8 mouse cellular contexts compared by ENCODE assay signal in genomic region chrX:143518168-143518901, GRCm38 (mm10). TPM values are rescaled to one million over a fixed set of nuclear protein-coding genes. Genes with fewer than 3 reads are reported as not detected.
DNase-seq lines count a peak whose midpoint lies in the region; ATAC-seq and TF ChIP-seq lines count a peak whose summit lies in the region.

TSS of gene Pak3 (plus strand) at chrX:143518591.

- no peaks in the 10 kb centered on the region for H3K4me1 ChIP-seq in heart, embryonic 11.5 days (ENCODE audit: control insufficient read depth, insufficient read depth, low read length)
- H3K4me1 ChIP-seq in embryonic facial prominence, embryonic 13.5 days: no peaks in the 10 kb centered on the region
- H3K4me1 ChIP-seq in hindbrain, postnatal 0 days (ENCODE audit: insufficient read depth, low read length): no peaks in the 10 kb centered on the region
- H3K4me1 ChIP-seq in liver, embryonic 12.5 days: no peaks in the 10 kb centered on the region
- H3K4me1 ChIP-seq in stomach, embryonic 14.5 days (ENCODE audit: control insufficient read depth, insufficient read depth, low read length): no peaks in the 10 kb centered on the region

- H3K9ac ChIP-seq in heart, embryonic 11.5 days (ENCODE audit: low read depth, low read length): 0 out of 2 replicates have a peak within 1 kb of the TSS, but pooled peaks have one; percentile 54
- peak within 1 kb of the TSS; percentile 65 for H3K9ac ChIP-seq in embryonic facial prominence, embryonic 13.5 days
- peak within 1 kb of the TSS; percentile 56 for H3K9ac ChIP-seq in hindbrain, postnatal 0 days (replicated peaks; ENCODE audit: low read length)
- no peak within 1 kb of the TSS for H3K9ac ChIP-seq in liver, embryonic 12.5 days
- H3K9ac ChIP-seq in stomach, embryonic 14.5 days (replicated peaks; ENCODE audit: low read depth, low read length): no peak within 1 kb of the TSS

- H3K4me2 ChIP-seq in heart, embryonic 11.5 days: peak within 1 kb of the TSS; percentile 63
- peak within 1 kb of the TSS; percentile 64 for H3K4me2 ChIP-seq in embryonic facial prominence, embryonic 13.5 days
- peak within 1 kb of the TSS; percentile 53 for H3K4me2 ChIP-seq in hindbrain, postnatal 0 days (ENCODE audit: low read depth, low read length)
- peak within 1 kb of the TSS; percentile 24; the same call in 1 of the 2 replicates for H3K4me2 ChIP-seq in liver, embryonic 12.5 days
- H3K4me2 ChIP-seq in stomach, embryonic 14.5 days (replicated peaks; ENCODE audit: low read depth, low read length): peak within 1 kb of the TSS; percentile 44

- DNase-seq in heart, postnatal 36 days: no peak
- no peak for DNase-seq in adrenal gland, adult 18-20 months (ENCODE audit: low spot score in 2 of 2)
- DNase-seq in hindbrain, postnatal 0 days (ENCODE audit: low spot score): peak; percentile 49
- DNase-seq in urinary bladder, adult 18-20 months (ENCODE audit: low spot score in 2 of 2): no peak

- no peaks in the 10 kb centered on the region for H3K36me3 ChIP-seq in heart, embryonic 11.5 days (ENCODE audit: control insufficient read depth, insufficient read depth, low read length)
- no peaks in the 10 kb centered on the region for H3K36me3 ChIP-seq in embryonic facial prominence, embryonic 13.5 days
- H3K36me3 ChIP-seq in hindbrain, postnatal 0 days (ENCODE audit: insufficient read depth, low read length): no peaks in the 10 kb centered on the region
- H3K36me3 ChIP-seq in liver, embryonic 12.5 days: no peaks in the 10 kb centered on the region
- H3K36me3 ChIP-seq in stomach, embryonic 14.5 days (ENCODE audit: control insufficient read depth, insufficient read depth, low read length): no peaks in the 10 kb centered on the region

- WGBS in heart, embryonic 11.5 days (ENCODE audit: insufficient replicate concordance): 13% methylated on average over 23 of the region's 23 CpGs
- 21% methylated on average over 23 of the region's 23 CpGs for WGBS in embryonic facial prominence, embryonic 13.5 days
- WGBS in hindbrain, postnatal 0 days: 26% methylated on average over 23 of the region's 23 CpGs
- WGBS in liver, embryonic 12.5 days (ENCODE audit: insufficient replicate concordance): 11% methylated on average over 23 of the region's 23 CpGs
- WGBS in stomach, embryonic 14.5 days: 21% methylated on average over 23 of the region's 23 CpGs

- H3K9me3 ChIP-seq in heart, embryonic 11.5 days (replicated peaks; ENCODE audit: control insufficient read depth, low read length): no peaks in the 10 kb centered on the region
- no peaks in the 10 kb centered on the region for H3K9me3 ChIP-seq in embryonic facial prominence, embryonic 13.5 days
- H3K9me3 ChIP-seq in hindbrain, postnatal 0 days (ENCODE audit: low read length): no peaks in the 10 kb centered on the region
- H3K9me3 ChIP-seq in liver, embryonic 12.5 days (replicated peaks): no peaks in the 10 kb centered on the region
- no peaks in the 10 kb centered on the region for H3K9me3 ChIP-seq in stomach, embryonic 14.5 days (ENCODE audit: control insufficient read depth, low read depth, low read length)

- no peak within 1 kb of the TSS for H3K27ac ChIP-seq in heart, embryonic 11.5 days (ENCODE audit: low read depth, low read length)
- no peak within 1 kb of the TSS for H3K27ac ChIP-seq in embryonic facial prominence, embryonic 13.5 days
- H3K27ac ChIP-seq in hindbrain, postnatal 0 days: peak within 1 kb of the TSS; percentile 83
- H3K27ac ChIP-seq in liver, embryonic 12.5 days: no peak within 1 kb of the TSS
- H3K27ac ChIP-seq in stomach, embryonic 14.5 days (ENCODE audit: low read length): no peak within 1 kb of the TSS

- peaks cover 8% of the 10 kb centered on the region; the same call in 1 of the 2 replicates for H3K27me3 ChIP-seq in heart, embryonic 11.5 days (ENCODE audit: control insufficient read depth, insufficient read depth, low read length)
- peaks cover 28% of the 10 kb centered on the region for H3K27me3 ChIP-seq in embryonic facial prominence, embryonic 13.5 days
- no peaks in the 10 kb centered on the region for H3K27me3 ChIP-seq in hindbrain, postnatal 0 days (ENCODE audit: insufficient read depth, low read length)
- H3K27me3 ChIP-seq in liver, embryonic 12.5 days (replicated peaks): peaks cover 10% of the 10 kb centered on the region
- H3K27me3 ChIP-seq in stomach, embryonic 14.5 days (ENCODE audit: control insufficient read depth, insufficient read depth, low read length): no peaks in the 10 kb centered on the region

- TF ChIP-seq CTCF in hindbrain, postnatal 0 days (IDR thresholded peaks at IDR 0.05; ENCODE audit: low read depth): no peak

- intact Hi-C loops in heart, postnatal 36 days (cut with DNase I): no loop called here

- H3K4me3 ChIP-seq in heart, embryonic 11.5 days (ENCODE audit: low read depth, low read length): peak within 1 kb of the TSS; percentile 34
- H3K4me3 ChIP-seq in embryonic facial prominence, embryonic 13.5 days: peak within 1 kb of the TSS; percentile 45
- H3K4me3 ChIP-seq in hindbrain, postnatal 0 days (ENCODE audit: low read length): peak within 1 kb of the TSS; percentile 47
- no peak within 1 kb of the TSS for H3K4me3 ChIP-seq in liver, embryonic 12.5 days
- H3K4me3 ChIP-seq in stomach, embryonic 14.5 days (ENCODE audit: low read depth, low read length): peak within 1 kb of the TSS; percentile 22; the same call in 1 of the 2 replicates

- no peak for ATAC-seq in heart, embryonic 11.5 days (replicated peaks; ENCODE audit: insufficient number of reproducible peaks, low FRiP score, low TSS enrichment)
- ATAC-seq in embryonic facial prominence, embryonic 13.5 days (ENCODE audit: insufficient number of reproducible peaks, insufficient read depth, low FRiP score, low TSS enrichment, low read depth): no peak
- ATAC-seq in hindbrain, postnatal 0 days: peak; percentile 92
- no peak for ATAC-seq in liver, embryonic 12.5 days
- no peak; the same call in 1 of the 2 replicates for ATAC-seq in stomach, embryonic 14.5 days (ENCODE audit: insufficient number of reproducible peaks, insufficient read depth, low FRiP score, low read depth)

RNA-seq across cellular contexts. Expression of gene Pak3, which starts in this region (rescaled TPM):
- polyA plus RNA-seq in heart, embryonic 11.5 days (2014; fragmentation: Nextera tagmentation; extraction: Ambion mirVana): 6.5 and 7.6 TPM in 2 replicates
- under 1 TPM; 0.33 to 0.79 TPM for total RNA-seq in heart, postnatal 36 days (2021)
- total RNA-seq in adrenal gland, adult 18-20 months (2021): 10 to 100 TPM; 23.2 to 30.2 TPM
- polyA plus RNA-seq in embryonic facial prominence, embryonic 13.5 days (2015; fragmentation: Nextera tagmentation; extraction: Ambion mirVana): 17.9 and 18.4 TPM in 2 replicates
- 188 and 195 TPM in 2 replicates for total RNA-seq in hindbrain, postnatal 0 days (2014; rRNA removed)
- polyA plus RNA-seq in hindbrain, postnatal 0 days (2015; fragmentation: Nextera tagmentation; extraction: Ambion mirVana): 207 and 224 TPM in 2 replicates
- polyA plus RNA-seq in liver, embryonic 12.5 days (2016; fragmentation: Nextera tagmentation; extraction: Ambion mirVana): 0.49 and 0.71 TPM in 2 replicates
- 8.7 and 9.5 TPM in 2 replicates for polyA plus RNA-seq in stomach, embryonic 14.5 days (2014; fragmentation: Nextera tagmentation; extraction: Ambion mirVana)

Comparison
In these comparisons a context has a peak if more than half of its experiments do, and no peak if none do; other contexts are left out.
1. RNA of gene Pak3 (total RNA-seq): 188 to 195 TPM in hindbrain, postnatal 0 days and 23.2 to 30.2 TPM in adrenal gland, adult 18-20 months; 0.33 to 0.79 TPM in heart, postnatal 36 days; every median in the first group is over 10 times any median in the second.
2. RNA of gene Pak3 (polyA plus RNA-seq): 207 to 224 TPM in hindbrain, postnatal 0 days; 17.9 to 18.4 TPM in embryonic facial prominence, embryonic 13.5 days, 8.7 to 9.5 TPM in stomach, embryonic 14.5 days, 6.5 to 7.6 TPM in heart, embryonic 11.5 days and 0.49 to 0.71 TPM in liver, embryonic 12.5 days; every median in the first group is over 10 times any median in the second.
3. H3K9ac ChIP-seq: peak in heart, embryonic 11.5 days (single experiment), embryonic facial prominence, embryonic 13.5 days (single experiment) and hindbrain, postnatal 0 days (single experiment); none in liver, embryonic 12.5 days (single experiment) and stomach, embryonic 14.5 days (single experiment).
4. Peak in every context shown above with its lines, with median percentiles within 50 percentile points of each other: H3K4me2 ChIP-seq.